Mouse (Mus musculus): Measurements from ENCODE around the gene Dnajc19. TPM values are rescaled to one million over a fixed set of nuclear protein-coding genes. Genes with fewer than 3 reads are reported as not detected.
A peak's percentile ranks its signal among the peaks of the same experiment; 100 is the strongest.

The Dnajc19 gene
- polyA plus RNA-seq, 1 experiment = 67.8 TPM

- TF ChIP-seq CTCF (IDR thresholded peaks at IDR 0.05; ENCODE audit: insufficient read depth, low read length) (no peak), POLR2A (IDR thresholded peaks at IDR 0.05; ENCODE audit: borderline replicate concordance, extremely low read depth, low read depth, low read length) (no peak)
- peaks cover 16% of the 10 kb centered on the region for H3K4me1 ChIP-seq (ENCODE audit: control insufficient read depth, insufficient read depth, low read length)
- DNase-seq = no peak
- WGBS = 46% methylated on average over 1 of the region's 1 CpGs
- H3K4me3 ChIP-seq (replicated peaks; ENCODE audit: extremely low read depth, low read depth, low read length) = no peak overlapping the region
Measured at GRCm38 (mm10) chr3:34034803-34035202, 46.3 kb downstream of the Dnajc19 start.

- Histone ChIP-seq H3K4me1 (ENCODE audit: control insufficient read depth, insufficient read depth, low read length) (peaks cover 14% of the 10 kb centered on the region), H3K4me3 (replicated peaks; ENCODE audit: extremely low read depth, low read depth, low read length) (peak overlapping the region; percentile 16)
- WGBS = 55% methylated on average over 3 of the region's 3 CpGs
- TF ChIP-seq CTCF (IDR thresholded peaks at IDR 0.05; ENCODE audit: insufficient read depth, low read length) (no peak), POLR2A (IDR thresholded peaks at IDR 0.05; ENCODE audit: borderline replicate concordance, extremely low read depth, low read depth, low read length) (no peak)
- DNase-seq = no peak
Measured at GRCm38 (mm10) chr3:34033720-34034364, 47.3 kb downstream of the Dnajc19 start.

GRCm38 (mm10) chr3:34030601-34031000 lies 50.5 kb downstream of the Dnajc19 start:
- Histone ChIP-seq H3K4me3 (replicated peaks; ENCODE audit: extremely low read depth, low read depth, low read length) (no peak overlapping the region), H3K4me1 (ENCODE audit: control insufficient read depth, insufficient read depth, low read length) (peaks cover 11% of the 10 kb centered on the region)
- WGBS = 52% methylated on average over 3 of the region's 3 CpGs
- TF ChIP-seq POLR2A (IDR thresholded peaks at IDR 0.05; ENCODE audit: borderline replicate concordance, extremely low read depth, low read depth, low read length) = no peak
- no peak for TF ChIP-seq CTCF (IDR thresholded peaks at IDR 0.05; ENCODE audit: insufficient read depth, low read length)
- no peak for DNase-seq

GRCm38 (mm10) chr3:34028935-34029334 lies 52.2 kb downstream of the Dnajc19 start:
- Histone ChIP-seq H3K4me1 (ENCODE audit: control insufficient read depth, insufficient read depth, low read length) (peaks cover 5% of the 10 kb centered on the region), H3K4me3 (replicated peaks; ENCODE audit: extremely low read depth, low read depth, low read length) (no peak overlapping the region)
- DNase-seq = no peak
- TF ChIP-seq POLR2A (IDR thresholded peaks at IDR 0.05; ENCODE audit: borderline replicate concordance, extremely low read depth, low read depth, low read length) = no peak
- TF ChIP-seq CTCF (IDR thresholded peaks at IDR 0.05; ENCODE audit: insufficient read depth, low read length) = no peak

GRCm38 (mm10) chr3:34021259-34021828 lies 59.8 kb downstream of the Dnajc19 start:
- WGBS = 60% methylated on average over 4 of the region's 4 CpGs
- Histone ChIP-seq H3K4me3 (replicated peaks; ENCODE audit: extremely low read depth, low read depth, low read length) (no peak overlapping the region), H3K4me1 (ENCODE audit: control insufficient read depth, insufficient read depth, low read length) (peaks cover 7% of the 10 kb centered on the region)
- TF ChIP-seq CTCF (IDR thresholded peaks at IDR 0.05; ENCODE audit: insufficient read depth, low read length) (no peak), POLR2A (IDR thresholded peaks at IDR 0.05; ENCODE audit: borderline replicate concordance, extremely low read depth, low read depth, low read length) (no peak)
- DNase-seq = no peak

- TF ChIP-seq POLR2A (IDR thresholded peaks at IDR 0.05; ENCODE audit: borderline replicate concordance, extremely low read depth, low read depth, low read length) (no peak), CTCF (IDR thresholded peaks at IDR 0.05; ENCODE audit: insufficient read depth, low read length) (no peak)
- no peak for DNase-seq
- Histone ChIP-seq H3K4me3 (replicated peaks; ENCODE audit: extremely low read depth, low read depth, low read length) (peak overlapping the region; percentile 78), H3K4me1 (ENCODE audit: control insufficient read depth, insufficient read depth, low read length) (peaks cover 7% of the 10 kb centered on the region)
- WGBS = under 1% methylated on average over 52 of the region's 70 CpGs
Measured at GRCm38 (mm10) chr3:34020382-34021258, 60.5 kb downstream of the Dnajc19 start.

GRCm38 (mm10) chr3:34019540-34020381 lies 61.4 kb downstream of the Dnajc19 start, which contains the start of gene Fxr1:
Gene Fxr1 (plus strand): TSS chr3:34019943.
- under 1% methylated on average over 82 of the region's 97 CpGs for WGBS
- TF ChIP-seq CTCF (IDR thresholded peaks at IDR 0.05; ENCODE audit: insufficient read depth, low read length) (no peak), POLR2A (IDR thresholded peaks at IDR 0.05; ENCODE audit: borderline replicate concordance, extremely low read depth, low read depth, low read length) (peak; percentile 88)
- peaks cover 7% of the 10 kb centered on the region for H3K4me1 ChIP-seq (ENCODE audit: control insufficient read depth, insufficient read depth, low read length)
- DNase-seq = peak; percentile 82
- H3K4me3 ChIP-seq (replicated peaks; ENCODE audit: extremely low read depth, low read depth, low read length) = peak within 1 kb of the TSS; percentile 78

GRCm38 (mm10) chr3:34008191-34008590 lies 72.9 kb downstream of the Dnajc19 start:
- TF ChIP-seq POLR2A (IDR thresholded peaks at IDR 0.05; ENCODE audit: borderline replicate concordance, extremely low read depth, low read depth, low read length) (no peak), CTCF (IDR thresholded peaks at IDR 0.05; ENCODE audit: insufficient read depth, low read length) (no peak)
- WGBS = 57% methylated on average over 6 of the region's 6 CpGs
- H3K4me1 ChIP-seq (ENCODE audit: control insufficient read depth, insufficient read depth, low read length) = no peaks in the 10 kb centered on the region
- no peak for DNase-seq
- H3K4me3 ChIP-seq (replicated peaks; ENCODE audit: extremely low read depth, low read depth, low read length) = no peak overlapping the region

GRCm38 (mm10) chr3:34007611-34008010 lies 73.5 kb downstream of the Dnajc19 start:
- no peak for DNase-seq
- no peaks in the 10 kb centered on the region for H3K4me1 ChIP-seq (ENCODE audit: control insufficient read depth, insufficient read depth, low read length)
- no peak overlapping the region for H3K4me3 ChIP-seq (replicated peaks; ENCODE audit: extremely low read depth, low read depth, low read length)
- WGBS = 60% methylated on average over 4 of the region's 4 CpGs
- no peak for TF ChIP-seq POLR2A (IDR thresholded peaks at IDR 0.05; ENCODE audit: borderline replicate concordance, extremely low read depth, low read depth, low read length)
- TF ChIP-seq CTCF (IDR thresholded peaks at IDR 0.05; ENCODE audit: insufficient read depth, low read length) = no peak
